Mouse (Mus musculus): ENCODE results near the gene Reep3.
"Not testable (repeated sequence)": the region's sequence is repeated elsewhere in the genome, so short reads cannot be mapped to it uniquely, and the experiment has no call there.

The Reep3 gene

GRCm38 (mm10) chr10:67017315-67017714, 79.4 kb downstream of the Reep3 start:
- DNase-seq (ENCODE audit: low read depth, low spot score), result no peak

GRCm38 (mm10) chr10:67016615-67017278, 80.0 kb downstream of the Reep3 start:
- no peak for DNase-seq (ENCODE audit: low read depth, low spot score)

- no peak for DNase-seq (ENCODE audit: low read depth, low spot score)
Observed at GRCm38 (mm10) chr10:67014746-67015145, 82.0 kb downstream of the Reep3 start.

- DNase-seq (ENCODE audit: low read depth, low spot score), result no peak
Observed at GRCm38 (mm10) chr10:67010521-67010920, 86.2 kb downstream of the Reep3 start.

- no peak for DNase-seq (ENCODE audit: low read depth, low spot score)
Observed at GRCm38 (mm10) chr10:67004527-67005042, 92.2 kb downstream of the Reep3 start.

GRCm38 (mm10) chr10:67003743-67004526, 92.8 kb downstream of the Reep3 start:
- peak; percentile 62 for DNase-seq (ENCODE audit: low read depth, low spot score)

- DNase-seq (ENCODE audit: low read depth, low spot score), result peak; percentile 77
Observed at GRCm38 (mm10) chr10:67003009-67003742, 93.6 kb downstream of the Reep3 start.

- DNase-seq (ENCODE audit: low read depth, low spot score), result peak; percentile 81
Observed at GRCm38 (mm10) chr10:67002207-67003008, 94.3 kb downstream of the Reep3 start.

GRCm38 (mm10) chr10:67000958-67001615, 95.7 kb downstream of the Reep3 start:
- not testable (repeated sequence) for DNase-seq (ENCODE audit: low read depth, low spot score)

- no peak for DNase-seq (ENCODE audit: low read depth, low spot score)
Observed at GRCm38 (mm10) chr10:67000136-67000535, 96.6 kb downstream of the Reep3 start.

- no peak for DNase-seq (ENCODE audit: low read depth, low spot score)
Observed at GRCm38 (mm10) chr10:66998770-66999169, 98.0 kb downstream of the Reep3 start.

GRCm38 (mm10) chr10:66995181-66995580, 101.6 kb downstream of the Reep3 start:
- DNase-seq (ENCODE audit: low read depth, low spot score), result no peak

- no peak for DNase-seq (ENCODE audit: low read depth, low spot score)
Observed at GRCm38 (mm10) chr10:66994469-66994868, 102.3 kb downstream of the Reep3 start.

- no peak for DNase-seq (ENCODE audit: low read depth, low spot score)
Observed at GRCm38 (mm10) chr10:66992591-66992990, 104.2 kb downstream of the Reep3 start.

GRCm38 (mm10) chr10:66990506-66990905, 106.2 kb downstream of the Reep3 start:
- no peak for DNase-seq (ENCODE audit: low read depth, low spot score)

GRCm38 (mm10) chr10:66983043-66983442, 113.7 kb downstream of the Reep3 start:
- no peak for DNase-seq (ENCODE audit: low read depth, low spot score)

- no peak for DNase-seq (ENCODE audit: low read depth, low spot score)
Observed at GRCm38 (mm10) chr10:66978215-66978614, 118.5 kb downstream of the Reep3 start.

GRCm38 (mm10) chr10:66977093-66977492, 119.7 kb downstream of the Reep3 start:
- DNase-seq (ENCODE audit: low read depth, low spot score), result no peak

- no peak for DNase-seq (ENCODE audit: low read depth, low spot score)
Observed at GRCm38 (mm10) chr10:66975451-66975850, 121.3 kb downstream of the Reep3 start.

GRCm38 (mm10) chr10:66974417-66974816, 122.3 kb downstream of the Reep3 start:
- no peak for DNase-seq (ENCODE audit: low read depth, low spot score)

GRCm38 (mm10) chr10:66973866-66974265, 122.9 kb downstream of the Reep3 start:
- DNase-seq (ENCODE audit: low read depth, low spot score), result no peak
